Mouse (Mus musculus) adrenal gland, adult 8-10 months (tissue): Measurements from ENCODE around the gene Sdha. TPM values are rescaled to one million over a fixed set of nuclear protein-coding genes. Genes with fewer than 3 reads are reported as not detected.
A peak's percentile ranks its signal among the peaks of the same experiment; 100 is the strongest.

Experiments used
- DNase-seq: peaks from one replicate; pipeline ENCODE4 v3.0.0; 2022
- total RNA-seq, 4 experiments: library from RNA; stranded (reverse); gene quantifications; 2 replicates each; pipeline ENCODE4 v1.2.4; 2022

The Sdha gene
- 100 to 1,000 TPM; 447 to 687 (median 569) TPM for total RNA-seq

DNA sequence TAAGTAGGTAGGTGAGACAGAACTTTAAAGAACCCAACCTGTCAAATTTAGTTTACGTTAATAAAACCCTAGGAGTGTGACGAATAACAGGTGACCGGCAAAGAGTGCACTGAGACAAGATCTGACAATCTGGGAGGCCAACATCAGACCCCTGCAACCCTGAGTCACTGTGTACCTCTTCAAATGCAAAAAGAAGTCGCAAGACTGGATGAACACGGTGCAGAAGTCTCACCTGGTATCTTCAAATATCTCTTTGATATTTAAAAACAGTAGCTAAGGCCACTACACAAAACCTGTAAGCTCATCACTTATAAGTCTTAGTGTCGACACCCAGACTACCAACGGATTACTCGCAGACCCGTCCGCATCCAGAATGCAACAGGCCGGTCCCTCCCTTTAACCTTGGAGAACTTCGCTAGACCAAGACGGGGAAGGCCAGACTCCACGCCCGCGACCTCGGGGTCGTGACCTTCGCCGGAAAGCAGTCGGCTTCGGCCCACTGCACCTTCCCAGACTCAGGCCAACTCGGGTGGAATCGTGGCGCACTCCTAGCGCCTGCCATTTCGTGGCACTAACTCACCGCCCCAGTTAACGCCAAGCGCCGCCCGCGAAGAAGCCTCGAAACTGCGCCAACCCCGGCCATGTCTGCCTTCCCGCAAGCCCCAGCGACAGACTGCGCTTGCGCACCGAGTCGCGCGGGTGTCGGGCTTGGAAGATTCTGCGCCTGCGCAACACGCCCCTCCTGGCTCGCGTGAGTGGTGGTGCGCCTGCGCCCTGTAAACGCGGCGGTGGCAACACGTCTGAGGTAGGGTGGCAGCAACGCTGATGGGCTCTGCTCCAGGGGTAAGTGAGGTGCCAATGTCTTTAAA is at the start of gene Sdha, which contains the start of gene Ccdc127:
Sdha (minus strand) TSS at position 715 of the 869 bp plus-strand sequence.
Ccdc127 (plus strand) TSS at position 744 of the 869 bp plus-strand sequence.
- DNase-seq = peak; percentile 94

DNA sequence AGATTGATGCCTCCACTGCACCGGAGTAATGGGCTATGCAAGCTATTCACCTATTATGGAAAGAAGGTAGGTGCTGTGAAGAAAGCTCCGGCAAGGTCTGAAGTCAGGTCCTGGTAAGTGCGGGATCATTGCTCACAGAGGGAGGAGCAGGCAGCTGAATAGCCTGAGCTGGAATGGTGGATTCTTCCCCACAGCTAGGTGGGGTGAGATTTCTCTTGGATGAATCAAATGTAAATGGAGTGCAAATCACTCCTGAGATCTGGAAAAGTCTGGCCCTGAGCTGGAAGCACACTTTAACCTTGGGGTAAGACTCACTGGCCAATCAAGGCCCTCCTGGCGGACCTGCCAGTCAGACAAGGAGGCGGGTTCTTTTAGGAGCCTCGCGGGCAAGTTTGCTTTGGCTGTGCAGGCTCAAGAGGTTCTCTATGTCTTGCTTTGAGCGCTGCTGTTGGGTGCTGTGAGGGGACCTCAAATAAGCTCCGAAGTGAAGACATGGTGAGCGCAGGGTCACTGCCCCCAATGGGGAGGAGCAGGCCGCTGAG is 49.3 kb upstream of the Sdha start, which contains the start of gene Ftl1-ps1:
Ftl1-ps1 (plus strand) TSS at position 397 of the 542 bp plus-strand sequence.
- peak; percentile 42 for DNase-seq

DNA sequence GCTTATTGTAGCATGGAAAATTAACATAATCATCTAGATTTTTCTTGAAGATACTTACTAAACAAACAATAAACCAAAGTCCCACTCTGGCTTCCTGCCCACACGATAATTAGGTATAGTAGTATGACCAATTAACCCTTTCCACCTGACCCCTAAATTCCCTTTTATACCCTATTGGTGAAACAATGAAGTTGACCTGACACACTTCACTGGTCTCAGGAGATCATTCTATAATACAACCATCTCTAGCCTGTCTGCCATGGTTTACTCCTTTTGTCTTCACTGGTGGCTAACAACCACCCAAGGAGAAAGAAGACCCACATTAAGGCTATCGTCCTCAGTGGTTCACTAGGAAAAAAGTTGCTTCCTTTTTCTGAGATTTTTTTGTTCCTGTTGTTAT is 41.1 kb upstream of the Sdha start:
- DNase-seq = no peak

DNA sequence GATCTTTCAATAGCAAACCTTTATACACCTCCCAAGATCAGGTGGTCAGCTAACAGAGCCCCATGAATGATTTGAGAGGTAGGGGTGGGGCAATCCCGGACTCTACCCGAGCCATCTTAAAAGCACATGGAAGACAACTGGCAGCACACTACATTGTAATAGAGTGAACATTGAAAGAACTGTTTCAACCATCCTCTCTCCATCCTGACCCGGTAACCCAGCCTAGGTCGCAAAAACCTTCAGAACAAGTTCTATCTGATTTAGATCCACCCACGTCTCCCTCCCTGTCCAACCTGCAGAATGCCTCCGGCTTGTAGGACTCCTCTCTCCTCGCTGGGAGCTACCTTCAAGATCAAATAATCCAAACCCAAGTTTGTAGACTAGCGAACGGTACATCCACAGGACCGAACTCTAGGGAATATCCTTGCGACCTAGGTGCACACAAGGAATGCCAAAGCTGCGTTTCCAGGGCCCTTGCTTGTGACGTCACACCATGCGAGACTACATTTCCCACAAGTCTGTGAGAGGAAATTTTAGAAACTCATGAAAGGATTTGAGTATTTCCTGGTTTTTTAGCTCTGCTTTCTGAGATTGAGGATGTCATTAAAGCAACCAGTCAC is 40.4 kb upstream of the Sdha start, which contains the start of gene Zfp72:
Zfp72 (minus strand) TSS at position 466 of the 620 bp plus-strand sequence.
- peak; percentile 62 for DNase-seq

DNA sequence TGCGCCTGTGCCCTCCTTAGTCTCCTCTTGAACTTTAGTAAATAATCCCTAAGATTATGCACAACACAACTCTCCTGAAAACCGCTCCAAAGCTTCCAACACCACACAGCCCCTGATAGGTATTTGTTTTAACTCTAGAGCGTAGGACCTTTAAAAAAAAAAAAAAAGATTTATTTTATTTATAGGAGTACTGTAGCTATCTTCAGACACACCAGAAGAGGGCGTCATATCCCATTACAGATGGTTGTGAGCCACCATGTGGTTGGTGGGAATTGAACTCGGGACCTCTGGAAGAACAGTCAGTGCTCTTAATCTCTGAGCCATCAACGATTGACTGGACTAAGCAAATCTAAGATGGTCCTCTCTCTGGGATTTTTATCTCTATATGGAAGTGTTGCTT is 39.6 kb upstream of the Sdha start:
- DNase-seq = no peak

DNA sequence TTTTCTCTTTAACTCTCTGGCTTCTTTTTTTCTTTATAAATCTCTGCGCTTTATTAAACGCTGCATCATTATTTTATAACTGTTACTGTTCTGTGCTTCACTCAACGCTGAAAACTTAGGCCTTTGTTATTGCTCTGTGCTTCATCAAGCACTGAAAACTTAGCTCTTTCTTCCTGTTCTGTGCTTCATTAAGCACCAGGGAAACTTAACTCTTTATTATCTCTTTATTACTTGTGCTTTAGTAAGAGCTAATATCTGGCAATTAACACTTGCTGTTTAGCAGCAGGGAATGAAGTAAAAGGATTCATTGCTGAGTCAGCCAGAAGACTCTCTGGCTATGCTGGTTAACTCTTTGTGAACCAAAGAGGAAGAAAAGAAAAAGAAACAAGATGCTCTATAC is 32.2 kb upstream of the Sdha start:
- DNase-seq = no peak

DNA sequence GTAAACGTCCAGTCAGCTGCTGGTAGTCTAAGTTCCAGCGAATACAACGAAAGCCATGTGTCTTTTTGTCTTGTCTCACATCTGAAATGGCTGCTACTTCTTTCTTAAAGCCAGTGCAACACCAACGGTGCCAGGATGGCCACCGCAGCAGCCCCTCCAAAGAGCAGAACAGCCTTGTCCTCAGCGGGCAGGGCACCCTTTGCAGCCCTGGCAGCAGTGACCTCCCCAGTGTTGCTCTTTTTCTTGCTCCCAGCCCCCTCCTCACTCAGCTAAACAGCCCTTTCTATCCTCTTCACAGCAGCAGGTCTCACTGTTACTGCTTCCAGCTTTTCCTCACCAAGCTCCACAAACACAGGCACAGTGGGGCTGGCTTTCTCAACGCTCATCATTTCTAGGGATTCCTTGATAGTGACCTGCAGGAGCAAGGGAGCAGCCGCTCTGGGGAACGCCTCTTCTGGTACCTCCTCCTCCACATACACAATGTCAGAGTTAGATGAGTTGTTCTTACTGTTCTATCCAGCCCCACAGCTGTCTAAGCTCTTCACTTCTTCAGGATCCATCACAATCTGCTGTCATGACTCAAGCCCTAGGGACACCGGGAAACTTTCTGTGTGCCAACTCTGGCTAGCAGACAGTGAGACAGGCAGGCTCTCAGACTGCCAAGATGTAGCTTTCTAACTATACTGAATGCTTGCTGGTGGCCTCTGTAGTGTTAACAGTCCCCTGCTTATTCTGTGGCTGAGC is 31.6 kb upstream of the Sdha start:
- no peak for DNase-seq

DNA sequence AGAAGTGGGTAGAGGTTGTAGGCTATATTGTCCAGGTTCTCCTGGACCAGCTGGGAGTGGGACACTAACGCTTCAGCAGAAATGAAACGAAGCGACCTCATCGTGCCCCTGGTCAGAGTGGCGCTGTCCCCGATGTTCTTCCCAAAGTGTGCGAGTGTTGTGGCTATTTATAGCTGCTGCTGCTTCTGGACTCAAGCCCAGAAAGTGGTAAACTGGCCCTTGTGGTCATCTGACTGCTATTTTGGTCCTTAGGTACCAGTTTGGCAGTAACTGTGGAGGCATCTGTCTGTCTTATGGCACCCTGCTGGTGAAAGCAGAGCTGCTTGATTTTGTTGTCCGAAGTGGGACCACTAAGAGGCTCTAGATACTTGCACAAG is 13.8 kb upstream of the Sdha start, which contains the start of gene Lrrc14b:
Lrrc14b (minus strand) TSS at position 147 of the 377 bp plus-strand sequence.
- peak; percentile 30 for DNase-seq

DNA sequence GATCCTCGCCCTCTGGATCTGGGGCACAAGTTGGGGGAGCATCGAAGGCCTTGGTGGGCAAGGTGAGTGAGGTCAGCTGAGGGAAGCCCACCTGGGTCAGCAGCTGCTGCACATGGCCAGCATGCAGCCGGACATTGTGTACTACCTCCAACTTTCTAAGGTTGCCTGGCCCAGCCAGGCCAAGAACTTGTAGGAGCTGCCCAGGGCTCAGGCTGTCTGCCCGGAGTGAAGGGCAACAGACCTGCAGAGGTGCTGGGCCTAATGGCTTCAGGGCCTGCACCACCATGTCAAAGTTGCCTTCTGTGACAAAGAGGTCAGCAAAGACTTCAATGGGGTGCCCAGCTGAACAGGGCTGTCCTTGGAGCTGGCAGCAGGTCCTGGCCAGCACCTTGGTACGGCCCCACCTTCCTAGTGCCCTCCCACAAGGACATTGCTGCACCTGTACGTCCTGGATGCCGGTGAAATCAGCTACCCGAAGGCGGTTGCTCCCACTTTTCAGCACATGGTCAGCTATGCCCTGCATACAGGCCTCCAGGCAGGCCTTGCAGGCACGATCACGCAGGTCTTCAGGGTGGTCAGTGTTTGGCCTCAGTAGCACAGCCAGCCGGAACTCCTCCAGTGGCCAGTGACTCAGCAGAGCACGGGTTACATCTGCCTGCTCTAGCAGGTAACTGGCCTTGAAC is 13.2 kb upstream of the Sdha start:
- DNase-seq = no peak

DNA sequence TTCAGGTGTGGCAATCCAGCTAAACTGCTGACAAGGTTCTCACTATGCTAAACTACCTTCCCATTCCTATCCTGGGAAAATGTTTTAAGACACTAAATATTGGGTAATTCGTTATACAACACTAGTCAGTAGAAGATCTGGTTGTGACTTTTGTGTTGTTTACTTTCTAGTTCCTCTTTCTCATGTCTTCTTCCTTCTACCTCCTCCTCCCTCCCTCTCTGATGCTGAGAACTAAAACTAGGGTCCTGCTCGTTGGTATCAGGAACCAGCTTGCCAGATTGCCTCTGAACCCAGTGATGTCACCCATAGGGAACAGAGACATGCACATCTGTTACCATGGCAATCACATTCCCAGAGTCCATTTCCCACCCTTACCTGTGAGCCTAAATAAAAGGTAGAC is 12.1 kb upstream of the Sdha start:
- no peak for DNase-seq

DNA sequence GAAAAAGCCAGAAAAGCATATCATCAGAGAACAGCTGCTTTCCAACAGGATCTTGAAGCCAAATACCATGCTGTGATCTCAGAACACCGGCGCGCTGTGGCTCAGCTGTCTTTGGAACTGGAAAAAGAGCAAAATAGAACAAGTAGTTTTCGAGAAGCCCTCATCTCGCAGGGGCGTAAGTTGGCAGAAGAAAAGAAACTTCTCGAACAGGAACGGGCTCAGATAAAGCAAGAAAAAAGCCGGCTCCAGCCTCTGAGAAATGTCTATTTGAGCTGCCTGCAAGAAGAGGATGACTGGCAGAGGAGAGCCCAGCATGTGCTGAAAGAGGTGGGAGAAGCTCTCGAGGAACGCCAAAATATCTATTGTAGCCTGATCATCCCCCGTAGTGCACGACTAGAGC is 6.4 kb upstream of the Sdha start:
- no peak for DNase-seq

DNA sequence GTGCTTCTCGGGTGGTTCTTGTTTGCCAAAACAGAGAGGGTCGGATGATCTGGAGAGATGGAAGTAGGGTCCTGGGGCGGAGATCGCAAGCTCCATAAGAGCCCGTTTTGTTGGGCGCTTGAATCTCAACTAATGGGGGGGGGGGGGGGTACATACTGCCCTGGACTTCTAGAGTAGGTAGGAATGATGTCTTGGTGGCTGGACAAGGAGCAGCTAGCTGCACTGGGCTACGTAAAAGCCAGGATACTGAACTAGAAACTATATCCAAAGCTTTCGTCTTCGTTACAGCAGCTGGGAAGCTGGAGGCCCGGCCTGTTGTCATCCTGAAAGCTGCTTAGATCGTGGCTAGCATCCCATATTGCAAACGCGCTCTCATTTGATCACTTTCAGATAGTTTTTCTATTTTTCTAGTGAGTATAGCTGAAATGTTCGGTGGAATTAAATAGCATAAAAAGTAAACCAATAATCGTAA is 391 bp upstream of the Sdha start:
- no peak for DNase-seq

DNA sequence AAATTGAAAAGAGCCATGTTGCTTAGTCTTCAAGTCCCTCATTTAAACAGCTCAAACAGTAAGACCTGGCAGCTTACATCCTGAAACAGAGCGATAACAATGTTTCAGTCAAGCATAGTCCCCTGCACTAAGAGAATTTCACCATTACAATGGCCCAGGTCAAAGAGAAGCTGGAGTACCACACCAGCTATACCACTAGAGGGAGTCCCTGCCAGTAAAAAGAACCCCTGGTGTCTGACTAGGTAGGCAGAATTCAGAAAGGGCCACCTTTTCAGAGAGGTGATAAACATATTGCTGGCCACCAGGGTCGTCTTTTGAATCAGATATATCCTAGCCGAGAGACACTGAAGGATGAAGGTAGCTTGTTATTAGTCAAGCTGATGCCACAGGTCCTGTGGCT is 9.0 kb downstream of the Sdha start:
- no peak for DNase-seq

DNA sequence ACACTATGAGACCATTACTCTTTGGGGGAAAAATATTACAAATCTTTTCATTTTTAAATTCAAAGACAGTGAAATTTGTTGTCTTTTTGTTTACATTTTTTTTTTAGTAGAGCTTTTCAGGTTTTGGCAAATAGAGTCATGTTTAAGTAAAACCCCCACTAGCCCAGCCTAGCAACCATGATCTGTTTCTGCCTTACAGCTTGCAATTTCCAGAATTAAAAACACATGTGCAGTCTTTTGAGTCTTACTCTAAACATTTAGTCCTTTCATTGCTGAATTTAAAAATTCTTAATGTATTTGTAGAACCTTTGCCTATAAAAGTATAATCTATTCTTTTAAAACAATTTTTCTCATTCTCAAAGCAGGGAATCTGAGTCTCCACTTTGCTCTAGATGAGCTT is 20.8 kb downstream of the Sdha start:
- DNase-seq = no peak

DNA sequence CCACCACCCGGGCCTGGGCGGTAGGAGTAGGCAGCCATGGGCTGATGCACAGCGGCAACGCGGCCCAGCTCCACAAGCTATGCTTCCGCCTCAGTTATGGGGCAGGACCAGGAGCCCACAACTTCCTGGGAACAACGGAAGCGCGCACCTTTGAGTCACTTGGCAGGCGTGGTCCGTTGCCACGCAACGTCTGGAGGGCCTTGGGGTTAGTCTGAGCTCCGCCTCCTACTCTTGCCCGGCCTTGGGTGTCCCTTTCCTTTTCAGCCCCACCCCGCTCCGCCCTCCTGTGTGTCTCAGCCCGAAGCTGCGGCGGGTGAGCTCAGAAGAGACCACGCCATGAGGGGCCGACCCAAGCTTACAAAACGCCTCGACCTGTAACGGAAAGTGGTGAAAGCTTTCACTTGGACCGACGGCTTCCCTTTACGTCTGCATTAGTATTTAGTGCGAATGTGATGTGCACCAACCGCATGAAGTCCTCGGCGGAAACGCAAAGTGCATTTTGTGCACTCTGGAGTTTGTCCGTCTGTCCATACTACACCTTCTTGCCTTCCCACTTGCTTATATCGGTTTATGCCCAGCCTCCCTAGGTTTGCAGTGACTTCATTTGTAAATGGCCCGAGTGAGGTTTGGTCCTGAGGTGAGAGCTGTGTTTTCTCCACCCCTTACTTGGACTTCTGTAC is 32.8 kb downstream of the Sdha start, which contains the start of gene Pdcd6:
Pdcd6 (minus strand) TSS at position 411 of the 680 bp plus-strand sequence.
- peak; percentile 97 for DNase-seq

DNA sequence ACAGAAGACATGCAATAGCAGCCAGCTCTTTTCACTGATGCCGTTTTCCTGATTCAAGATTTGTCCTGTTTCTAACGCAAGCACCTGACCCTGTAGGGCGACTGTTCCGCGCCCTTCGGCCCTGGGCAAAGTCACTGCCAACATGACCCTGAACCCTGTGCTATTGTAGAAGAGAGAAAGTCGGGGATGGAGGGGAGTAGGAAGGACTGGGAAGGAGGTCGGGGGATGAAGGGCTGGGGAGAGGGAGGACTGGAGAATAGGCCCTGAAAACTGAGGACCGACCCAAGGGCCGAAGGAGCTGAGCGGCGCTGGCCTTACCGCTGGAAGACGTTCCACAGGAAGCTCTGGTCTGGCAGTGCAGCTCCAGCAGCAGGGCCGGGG is 33.3 kb downstream of the Sdha start:
- DNase-seq = no peak

DNA sequence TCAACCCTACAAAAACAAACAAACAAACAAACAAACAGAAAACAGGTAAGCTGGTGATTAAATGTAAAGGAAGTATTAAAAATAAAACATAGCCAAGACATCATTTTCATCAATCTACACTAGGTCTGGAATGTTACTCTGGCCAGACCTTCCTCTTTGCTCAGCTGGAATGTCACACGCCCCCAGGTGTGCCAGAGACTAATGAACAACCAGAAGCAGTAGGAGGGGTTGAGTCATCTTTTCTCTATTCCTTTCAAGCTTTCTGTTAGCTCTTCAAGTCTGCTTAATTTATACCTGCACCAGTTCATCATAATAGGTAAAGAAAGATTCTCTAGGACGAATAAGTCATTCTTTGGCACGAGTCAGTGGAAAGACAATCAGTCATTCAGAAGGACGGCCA is 33.7 kb downstream of the Sdha start:
- DNase-seq = no peak

DNA sequence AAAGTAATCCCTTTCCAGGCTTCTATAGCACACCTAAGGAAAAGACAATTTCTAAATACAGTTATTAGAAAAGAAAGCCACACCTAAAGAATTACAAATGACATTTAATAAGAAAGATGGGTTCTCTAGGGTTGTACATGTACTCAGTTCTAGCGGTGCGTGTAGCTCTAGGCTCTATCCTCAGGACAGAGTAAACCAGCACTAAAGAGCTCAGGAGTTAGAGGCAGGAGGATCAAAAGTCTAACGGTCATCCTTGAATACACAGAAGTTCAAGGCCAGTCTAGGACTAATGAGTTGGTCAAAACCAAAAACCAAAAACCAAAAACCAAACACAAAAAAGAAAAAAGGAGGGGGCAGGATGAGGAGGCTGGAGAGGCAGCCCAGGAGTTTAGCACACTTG is 35.5 kb downstream of the Sdha start:
- DNase-seq = no peak

DNA sequence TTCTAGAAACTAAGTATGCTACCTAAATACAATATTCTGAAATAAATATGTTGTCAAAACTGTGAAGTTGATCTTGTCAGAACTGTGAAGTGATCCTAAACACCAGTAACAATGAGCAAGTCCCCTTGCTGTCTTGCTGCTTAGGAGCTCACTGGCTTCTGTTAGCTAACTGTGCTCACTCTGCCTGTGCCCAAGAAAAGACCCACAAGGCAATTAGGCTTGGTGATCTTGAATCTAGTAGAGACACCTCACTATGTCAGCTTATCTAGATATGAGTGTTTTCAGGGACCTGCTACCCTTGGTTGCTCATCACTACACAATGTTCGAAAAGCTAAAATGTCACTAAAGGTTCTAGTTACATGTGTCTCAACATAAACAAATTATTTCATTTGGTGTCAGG is 44.3 kb downstream of the Sdha start:
- DNase-seq = no peak

DNA sequence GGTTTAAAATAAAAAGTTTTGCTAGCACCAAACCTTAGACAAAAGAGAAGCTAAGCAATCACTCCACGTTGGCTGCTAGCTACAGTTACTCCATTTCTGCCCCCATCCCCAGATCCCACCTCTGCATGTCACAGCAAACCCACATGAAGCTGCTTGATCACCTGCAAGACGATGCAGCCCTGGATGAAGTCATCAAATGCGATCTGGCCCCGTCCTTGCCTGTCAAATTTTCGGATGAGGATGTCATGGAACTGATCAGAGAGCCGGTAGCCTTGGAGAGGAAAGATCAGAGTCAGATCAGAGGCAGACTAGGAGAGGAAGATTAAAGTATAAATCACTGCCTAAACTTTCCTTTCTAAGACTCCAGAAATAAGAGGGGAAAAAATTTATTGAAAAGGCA is 44.7 kb downstream of the Sdha start:
- DNase-seq = peak; percentile 57
